Comparison of ENCODE assay signal across 8 mouse cellular contexts in genomic region chr10:89685391-89686138, GRCm38 (mm10). TPM values are rescaled to one million over a fixed set of nuclear protein-coding genes. Genes with fewer than 3 reads are reported as not detected.
DNase-seq lines count a peak whose midpoint lies in the region; ATAC-seq and TF ChIP-seq lines count a peak whose summit lies in the region.

No protein-coding gene starts in this region.

- peaks cover 14% of the 10 kb centered on the region; the same call in 1 of the 2 replicates for H3K79me2 ChIP-seq in CH12.LX (replicated peaks; ENCODE audit: control insufficient read depth, extremely low read depth, insufficient read depth, poor library complexity, severe bottlenecking)

- TF ChIP-seq EP300 in CH12.LX (IDR thresholded peaks at IDR 0.05; ENCODE audit: low read length) = no peak

- peak; percentile 73 for ATAC-seq in heart, embryonic 14.5 days (ENCODE audit: insufficient number of reproducible peaks, insufficient read depth, low FRiP score, low read depth)
- peak; percentile 52; the same call in 1 of the 2 replicates for ATAC-seq in limb, embryonic 15.5 days (ENCODE audit: insufficient number of reproducible peaks, low FRiP score, low TSS enrichment, low read depth)
- 0 out of 2 replicates have a peak, but pooled peaks have one; percentile 2 for ATAC-seq in monocyte, adult 5-6 weeks (replicated peaks; ENCODE audit: insufficient number of reproducible peaks, low FRiP score, low TSS enrichment, poor library complexity, severe bottlenecking)

- peak overlapping the region; percentile 75 to 92 (median 79) for H3K4me3 ChIP-seq in CH12.LX (replicated peaks in 1 of 3; ENCODE audit: low read depth in 2 of 3, low read length in 2 of 3, poor library complexity in 1 of 3)
- H3K4me3 ChIP-seq in heart, embryonic 14.5 days (ENCODE audit: control insufficient read depth in 1 of 2, insufficient read depth in 1 of 2, low read depth in 1 of 2, low read length in 2 of 2) = peak overlapping the region; percentile 80 to 98
- H3K4me3 ChIP-seq in limb, embryonic 15.5 days = peak overlapping the region; percentile 97

- H3K4me2 ChIP-seq in CH12.LX (ENCODE audit: insufficient read depth, low read depth, poor library complexity, severe bottlenecking) = peak overlapping the region; percentile 74
- peak overlapping the region; percentile 89 for H3K4me2 ChIP-seq in heart, embryonic 14.5 days (ENCODE audit: low read length)
- H3K4me2 ChIP-seq in limb, embryonic 15.5 days = peak overlapping the region; percentile 76

- no peak for TF ChIP-seq CTCF in CH12.LX (conservative IDR thresholded peaks at IDR 0.05 in 1 of 2, IDR thresholded peaks at IDR 0.05 in 1 of 2; ENCODE audit: low read depth in 2 of 2, low read length in 2 of 2)
- TF ChIP-seq CTCF in brain, embryonic 14.5 days (IDR thresholded peaks at IDR 0.05; ENCODE audit: borderline replicate concordance, extremely low read depth, insufficient read depth, insufficient read length) = no peak

- peak overlapping the region; percentile 39 for H3K9ac ChIP-seq in CH12.LX (ENCODE audit: insufficient read depth, low read depth)
- H3K9ac ChIP-seq in heart, embryonic 14.5 days (ENCODE audit: low read length) = peak overlapping the region; percentile 95
- H3K9ac ChIP-seq in limb, embryonic 15.5 days = peak overlapping the region; percentile 72

- H3K9me3 ChIP-seq in CH12.LX (replicated peaks; ENCODE audit: low read length) = no peaks in the 10 kb centered on the region
- no peaks in the 10 kb centered on the region for H3K9me3 ChIP-seq in heart, embryonic 14.5 days (ENCODE audit: control insufficient read depth, low read length)
- H3K9me3 ChIP-seq in limb, embryonic 15.5 days = no peaks in the 10 kb centered on the region

- peak; percentile 14 to 16 for DNase-seq in kidney, adult 8-10 months
- DNase-seq in kidney, postnatal 14 days = no peak
- DNase-seq in CH12.LX (ENCODE audit: extremely low read depth) = no peak
- DNase-seq in brain, embryonic 14.5 days (ENCODE audit: low read depth) = peak; percentile 28
- no peak for DNase-seq in natural killer cell, adult 2 months (ENCODE audit: low spot score in 2 of 2)

- no peak for TF ChIP-seq POLR2A in CH12.LX (IDR thresholded peaks at IDR 0.05; ENCODE audit: low read depth, low read length)
- TF ChIP-seq POLR2A in brain, embryonic 14.5 days (IDR thresholded peaks at IDR 0.05; ENCODE audit: borderline replicate concordance, extremely low read depth, insufficient read depth, insufficient read length, poor library complexity, severe bottlenecking) = no peak

- H3K36me3 ChIP-seq in CH12.LX (replicated peaks in 1 of 2; ENCODE audit: control insufficient read depth in 1 of 2, insufficient read depth in 1 of 2, low read length in 1 of 2) = peaks cover 0 to 13% of the 10 kb centered on the region in 2 experiments
- H3K36me3 ChIP-seq in heart, embryonic 14.5 days (ENCODE audit: control insufficient read depth, insufficient read depth, low read length) = no peaks in the 10 kb centered on the region
- H3K36me3 ChIP-seq in limb, embryonic 15.5 days = no peaks in the 10 kb centered on the region

- H3K27me3 ChIP-seq in CH12.LX (replicated peaks) = no peaks in the 10 kb centered on the region
- H3K27me3 ChIP-seq in heart, embryonic 14.5 days (ENCODE audit: control insufficient read depth, insufficient read depth, low read length) = no peaks in the 10 kb centered on the region
- H3K27me3 ChIP-seq in limb, embryonic 15.5 days = no peaks in the 10 kb centered on the region

- under 1% methylated on average over 43 of the region's 51 CpGs for WGBS in heart, embryonic 14.5 days
- WGBS in limb, embryonic 15.5 days = 2% methylated on average over 49 of the region's 51 CpGs

- no peak for TF ChIP-seq RAD21 in CH12.LX (IDR thresholded peaks at IDR 0.05; ENCODE audit: low read depth, low read length)

- H3K4me1 ChIP-seq in CH12.LX (ENCODE audit: control insufficient read depth in 1 of 2, insufficient read depth in 2 of 2) = peaks cover 0 to 24% of the 10 kb centered on the region in 2 experiments; a peak in 2 of 4 replicates
- peaks cover 0 to 7% of the 10 kb centered on the region in 2 experiments; a peak in 2 of 4 replicates for H3K4me1 ChIP-seq in heart, embryonic 14.5 days (ENCODE audit: control insufficient read depth in 2 of 2, insufficient read depth in 2 of 2, low read length in 2 of 2)
- H3K4me1 ChIP-seq in limb, embryonic 15.5 days = peaks cover 11% of the 10 kb centered on the region

- dilution Hi-C loops in CH12.LX (cut with MboI; ENCODE audit: extremely low pct_ligation_motif_present, extremely low pct_unique_long_range_greater_than_20kb, low sequenced_read_pairs) = no loop called here

- in situ Hi-C loops in CH12.LX (cut with MboI; ENCODE audit: low pct_ligation_motif_present, low pct_unique_long_range_greater_than_20kb, low sequenced_read_pairs) = no loop called here

- no peak overlapping the region for H3K27ac ChIP-seq in CH12.LX (ENCODE audit: insufficient read depth, low read depth)
- peak overlapping the region; percentile 34 to 76; a peak in 2 of 4 replicates for H3K27ac ChIP-seq in heart, embryonic 14.5 days (replicated peaks in 1 of 2; ENCODE audit: control insufficient read depth in 1 of 2, insufficient read depth in 1 of 2, low read depth in 2 of 2, low read length in 2 of 2)
- H3K27ac ChIP-seq in limb, embryonic 15.5 days = peak overlapping the region; percentile 54; the same call in 1 of the 2 replicates

TF ChIP-seq in CH12.LX, 34 proteins besides CTCF, POLR2A, EP300 and RAD21:
- TF ChIP-seq ZKSCAN1 (IDR thresholded peaks at IDR 0.05; ENCODE audit: borderline replicate concordance, low read depth, low read length) (no peak), SIN3A (IDR thresholded peaks at IDR 0.05; ENCODE audit: low read length) (peak; percentile 12; the same call in 1 of the 2 replicates), TCF12 (IDR thresholded peaks at IDR 0.05; ENCODE audit: low read depth, low read length) (no peak)

RNA-seq across cellular contexts. Expression of gene Scyl2, which starts 0.5 kb away (rescaled TPM):
- total RNA-seq in CH12.LX (2012; rRNA removed) = 14.1 and 15.1 TPM in 2 replicates
- 17.4 and 19.5 TPM in 2 replicates for total RNA-seq in CH12.LX (2014; rRNA removed)
- polyA plus RNA-seq in CH12.LX (2012; ENCODE audit: insufficient read length, low read depth) = 15.5 and 17.2 TPM in 2 replicates
- polyA plus RNA-seq in brain, embryonic 14.5 days (2012; rRNA removed) = 44.8 and 49.0 TPM in 2 replicates
- 9.5 and 9.9 TPM in 2 replicates for polyA plus RNA-seq in heart, embryonic 14.5 days (2014; fragmentation: Nextera tagmentation; extraction: Ambion mirVana)
- polyA plus RNA-seq in limb, embryonic 15.5 days (2015; fragmentation: Nextera tagmentation; extraction: Ambion mirVana) = 6.0 and 7.4 TPM in 2 replicates
- total RNA-seq in monocyte, adult 5-6 weeks (2017) = 29.8 to 47.8 TPM (median 34.8 TPM) in 3 replicates

RNA-seq across cellular contexts. Expression of gene Actr6, which starts 46.5 kb away (rescaled TPM):
- 11.7 and 14.6 TPM in 2 replicates for total RNA-seq in CH12.LX (2012; rRNA removed)
- 48.4 and 50.5 TPM in 2 replicates for total RNA-seq in CH12.LX (2014; rRNA removed)
- 18.0 and 21.4 TPM in 2 replicates for polyA plus RNA-seq in CH12.LX (2012; ENCODE audit: insufficient read length, low read depth)
- 20.2 and 26.5 TPM in 2 replicates for polyA plus RNA-seq in brain, embryonic 14.5 days (2012; rRNA removed)
- 24.0 and 27.7 TPM in 2 replicates for polyA plus RNA-seq in heart, embryonic 14.5 days (2014; fragmentation: Nextera tagmentation; extraction: Ambion mirVana)
- 27.7 and 33.3 TPM in 2 replicates for polyA plus RNA-seq in limb, embryonic 15.5 days (2015; fragmentation: Nextera tagmentation; extraction: Ambion mirVana)
- 15.6 to 21.6 TPM (median 18.0 TPM) in 3 replicates for total RNA-seq in monocyte, adult 5-6 weeks (2017)

RNA-seq across cellular contexts. Expression of gene Uhrf1bp1l, which starts 59.2 kb away (rescaled TPM):
- total RNA-seq in CH12.LX (2012; rRNA removed) (31.5 and 40.1 TPM in 2 replicates), CH12.LX (2014; rRNA removed) (18.8 and 19.6 TPM in 2 replicates)
- 26.5 and 27.9 TPM in 2 replicates for polyA plus RNA-seq in CH12.LX (2012; ENCODE audit: insufficient read length, low read depth)
- 29.2 and 36.3 TPM in 2 replicates for polyA plus RNA-seq in brain, embryonic 14.5 days (2012; rRNA removed)
- 20.7 and 22.3 TPM in 2 replicates for polyA plus RNA-seq in heart, embryonic 14.5 days (2014; fragmentation: Nextera tagmentation; extraction: Ambion mirVana)
- polyA plus RNA-seq in limb, embryonic 15.5 days (2015; fragmentation: Nextera tagmentation; extraction: Ambion mirVana) = 19.7 and 19.9 TPM in 2 replicates
- 27.5 to 45.4 TPM (median 39.8 TPM) in 3 replicates for total RNA-seq in monocyte, adult 5-6 weeks (2017)

Comparison
In these comparisons a context has a peak if more than half of its experiments do, and no peak if none do; other contexts are left out.
1. DNase-seq: peak in kidney, adult 8-10 months (2 of 2) and brain, embryonic 14.5 days (single experiment); none in kidney, postnatal 14 days (single experiment), CH12.LX (single experiment) and natural killer cell, adult 2 months (0 of 2).
2. H3K9ac ChIP-seq: peak in every context shown above with its lines; median percentile 95 in heart, embryonic 14.5 days; 72 in limb, embryonic 15.5 days; 39 in CH12.LX.
3. ATAC-seq: peak in every context shown above with its lines; median percentile 73 in heart, embryonic 14.5 days; 52 in limb, embryonic 15.5 days; 2 in monocyte, adult 5-6 weeks.
4. Peak in every context shown above with its lines, with median percentiles within 50 percentile points of each other: H3K4me2 ChIP-seq and H3K4me3 ChIP-seq.